8 mouse cellular contexts compared by ENCODE assay signal in the genomic region with DNA sequence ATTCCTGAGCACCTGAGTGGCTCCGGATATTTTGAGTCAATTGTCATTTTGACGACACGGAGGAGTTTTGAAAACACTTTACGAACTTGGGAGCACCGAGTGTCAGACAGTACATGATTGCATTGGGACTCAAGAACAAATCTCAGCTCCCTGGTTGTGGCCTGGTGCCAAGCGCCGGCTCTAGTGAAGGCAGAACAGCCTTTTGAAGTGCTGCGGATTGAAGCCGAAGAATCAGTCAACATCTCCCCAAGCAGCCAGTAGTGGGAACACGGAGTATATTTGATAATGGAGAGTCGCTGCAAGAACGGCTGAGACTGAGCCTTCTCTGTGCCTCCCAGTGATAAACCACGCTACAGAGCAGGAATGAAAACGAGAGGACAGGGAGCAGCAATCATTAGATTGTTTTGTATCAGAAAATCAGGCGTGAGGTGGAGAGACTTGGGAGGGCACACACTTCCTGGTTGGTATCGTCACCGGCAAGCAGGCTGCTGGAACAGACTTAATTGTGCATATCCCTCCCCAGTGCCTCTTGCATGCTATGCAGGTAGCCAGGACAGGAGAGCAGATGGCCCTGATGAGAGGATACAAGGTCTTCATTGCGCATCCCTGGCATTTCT.
DNase-seq lines count a peak whose midpoint lies in the region; ATAC-seq and TF ChIP-seq lines count a peak whose summit lies in the region.

No protein-coding gene starts in this region.

- TF ChIP-seq CTCF in lung, adult 2 months (IDR thresholded peaks at IDR 0.05; ENCODE audit: insufficient read depth, low read length), result no peak

- TF ChIP-seq POLR2A in lung, adult 2 months (IDR thresholded peaks at IDR 0.05; ENCODE audit: borderline replicate concordance, extremely low read depth, low read depth, low read length), result no peak

- WGBS in heart, embryonic 14.5 days, result 38% methylated on average over 18 of the region's 18 CpGs
- 46% methylated on average over 18 of the region's 18 CpGs for WGBS in lung, adult 2 months
- 71% methylated on average over 18 of the region's 18 CpGs for WGBS in forebrain, embryonic 15.5 days

- no peak for ATAC-seq in heart, embryonic 14.5 days (ENCODE audit: insufficient number of reproducible peaks, insufficient read depth, low FRiP score, low read depth)
- ATAC-seq in forebrain, embryonic 15.5 days (replicated peaks), result no peak

- H3K27ac ChIP-seq in heart, embryonic 14.5 days (replicated peaks in 1 of 2; ENCODE audit: control insufficient read depth in 1 of 2, insufficient read depth in 1 of 2, low read depth in 2 of 2, low read length in 2 of 2), result no peak overlapping the region
- no peak overlapping the region for H3K27ac ChIP-seq in forebrain, embryonic 15.5 days (replicated peaks)

- no peaks in the 10 kb centered on the region for H3K9me3 ChIP-seq in heart, embryonic 14.5 days (ENCODE audit: control insufficient read depth, low read length)
- no peaks in the 10 kb centered on the region for H3K9me3 ChIP-seq in forebrain, embryonic 15.5 days

- H3K36me3 ChIP-seq in heart, embryonic 14.5 days (ENCODE audit: control insufficient read depth, insufficient read depth, low read length), result no peaks in the 10 kb centered on the region
- no peaks in the 10 kb centered on the region for H3K36me3 ChIP-seq in forebrain, embryonic 15.5 days

- H3K27me3 ChIP-seq in heart, embryonic 14.5 days (ENCODE audit: control insufficient read depth, insufficient read depth, low read length), result no peaks in the 10 kb centered on the region
- H3K27me3 ChIP-seq in forebrain, embryonic 15.5 days, result no peaks in the 10 kb centered on the region

- H3K4me3 ChIP-seq in heart, embryonic 14.5 days (ENCODE audit: control insufficient read depth in 1 of 2, insufficient read depth in 1 of 2, low read depth in 1 of 2, low read length in 2 of 2), result peak overlapping the region in 1 of 2 experiments; percentile 15; a peak in 2 of 4 replicates
- no peak overlapping the region for H3K4me3 ChIP-seq in lung, adult 2 months (replicated peaks; ENCODE audit: extremely low read depth, low read depth, low read length)
- H3K4me3 ChIP-seq in forebrain, embryonic 15.5 days, result no peak overlapping the region

- H3K4me2 ChIP-seq in heart, embryonic 14.5 days (ENCODE audit: low read length), result peak overlapping the region; percentile 60
- H3K4me2 ChIP-seq in forebrain, embryonic 15.5 days (replicated peaks), result no peak overlapping the region

- H3K9ac ChIP-seq in heart, embryonic 14.5 days (ENCODE audit: low read length), result peak overlapping the region; percentile 55; the same call in 1 of the 2 replicates
- H3K9ac ChIP-seq in forebrain, embryonic 15.5 days (replicated peaks), result no peak overlapping the region

- peaks cover 0 to 5% of the 10 kb centered on the region in 2 experiments; a peak in 2 of 4 replicates for H3K4me1 ChIP-seq in heart, embryonic 14.5 days (ENCODE audit: control insufficient read depth in 2 of 2, insufficient read depth in 2 of 2, low read length in 2 of 2)
- H3K4me1 ChIP-seq in lung, adult 2 months (ENCODE audit: control insufficient read depth, insufficient read depth, low read length), result no peaks in the 10 kb centered on the region
- no peaks in the 10 kb centered on the region for H3K4me1 ChIP-seq in forebrain, embryonic 15.5 days

- DNase-seq in heart, adult 9 months (ENCODE audit: low spot score in 2 of 2), result no peak
- DNase-seq in urinary bladder, postnatal 14 days (ENCODE audit: low spot score), result peak; percentile 58
- no peak for DNase-seq in urinary bladder, postnatal 10 days (ENCODE audit: low spot score)
- DNase-seq in lung, adult 2 months, result peak; percentile 30
- no peak for DNase-seq in adipocyte (ENCODE audit: low spot score)
- no peak for DNase-seq in thymus, postnatal 10 days (ENCODE audit: low spot score in 2 of 2)

Comparison
In these comparisons a context has a peak if more than half of its experiments do, and no peak if none do; other contexts are left out.
1. DNase-seq: peak in urinary bladder, postnatal 14 days (single experiment) and lung, adult 2 months (single experiment); none in heart, adult 9 months (0 of 2), urinary bladder, postnatal 10 days (single experiment), adipocyte (single experiment) and thymus, postnatal 10 days (0 of 2).